Mouse (Mus musculus) forebrain, embryonic 16.5 days (tissue): ENCODE measurements at regions not wholly inside any gene's neighbourhood (a gene's known extent, or its start where the extent isn't known, plus 50 kb on each side); places are given as distances from the start of the nearest gene placed in this dataset.

Experiments used
- ATAC-seq: fragments of 200-750 bp; cut with Nextera tagmentation; 2 replicates; pipeline ENCODE4 v1.8.0; 2017; ENCODE audit warnings: mild to moderate bottlenecking, moderate library complexity
- H3K27ac ChIP-seq: fragments of 300-500 bp; sonication (generic); 2 replicates; pipeline ENCODE4 v1.5.1; 2014; ENCODE audit warnings: low read length, control low read depth
- H3K27me3 ChIP-seq: fragments of 300-500 bp; sonication (generic); replicated peaks from 2 replicates; pipeline ENCODE4 v1.6.1; 2014; ENCODE audit warnings: low read length; ENCODE audit not compliant: control insufficient read depth, insufficient read depth
- H3K36me3 ChIP-seq: fragments of 300-500 bp; sonication (generic); 2 replicates; pipeline ENCODE4 v1.6.1; 2014; ENCODE audit not compliant: control insufficient read depth, insufficient read depth
- H3K4me1 ChIP-seq: fragments of 300-500 bp; sonication (generic); replicated peaks from 2 replicates; pipeline ENCODE4 v1.6.1; 2014; ENCODE audit warnings: low read length; ENCODE audit not compliant: control insufficient read depth, insufficient read depth
- H3K4me2 ChIP-seq: fragments of 300-500 bp; sonication (generic); 2 replicates; pipeline ENCODE4 v1.6.1; 2014; ENCODE audit warnings: mild to moderate bottlenecking, low read length, control low read depth
- H3K4me3 ChIP-seq: fragments of 300-500 bp; sonication (generic); replicated peaks from 2 replicates; pipeline ENCODE4 v1.5.1; 2014; ENCODE audit warnings: mild to moderate bottlenecking, low read length, control low read depth
- H3K9ac ChIP-seq: fragments of 300-500 bp; sonication (generic); replicated peaks from 2 replicates; pipeline ENCODE4 v1.6.1; 2014; ENCODE audit warnings: low read depth, low read length, control low read depth
- H3K9me3 ChIP-seq: fragments of 300-500 bp; sonication (generic); 2 replicates; pipeline ENCODE4 v1.6.1; 2016; ENCODE audit warnings: low read length; ENCODE audit not compliant: control insufficient read depth
- WGBS: fragments of 180-500 bp; shearing (Covaris S2); extraction: QIAGEN DNeasy Blood & Tissue Kit; methylation state at CpG from one replicate; pipeline ENCODE4 v1.1.7; 2014; 5-methylcytosine and 5-hydroxymethylcytosine counted together

DNA sequence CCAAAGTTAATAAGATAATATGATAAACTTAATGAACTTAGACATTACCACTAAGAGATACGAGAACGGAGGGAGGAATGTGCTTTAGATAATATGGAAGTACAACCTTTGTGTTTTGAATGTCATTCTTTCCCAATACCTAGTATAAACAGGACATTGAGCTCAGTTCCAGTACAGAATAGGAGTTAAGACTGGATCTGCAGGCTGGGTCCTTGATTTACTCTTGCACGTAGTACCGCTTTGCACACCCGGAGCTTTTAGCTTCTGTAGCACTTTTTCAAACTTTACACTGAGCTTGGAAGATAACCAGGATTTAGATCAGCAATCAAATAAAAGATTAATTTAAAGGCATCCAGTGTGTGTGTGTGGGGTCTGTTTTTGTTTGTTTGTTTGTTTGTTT lies 242.7 kb downstream of the Gm11146 start:
- Histone ChIP-seq H3K4me1 (no peaks in the 10 kb centered on the region), H3K27ac (no peak overlapping the region), H3K9ac (no peak overlapping the region), H3K4me3 (no peak overlapping the region), H3K27me3 (no peaks in the 10 kb centered on the region), H3K9me3 (no peaks in the 10 kb centered on the region), H3K4me2 (no peak overlapping the region), H3K36me3 (no peaks in the 10 kb centered on the region)
- 80% methylated on average over 5 of the region's 5 CpGs for WGBS
- ATAC-seq = no peak

DNA sequence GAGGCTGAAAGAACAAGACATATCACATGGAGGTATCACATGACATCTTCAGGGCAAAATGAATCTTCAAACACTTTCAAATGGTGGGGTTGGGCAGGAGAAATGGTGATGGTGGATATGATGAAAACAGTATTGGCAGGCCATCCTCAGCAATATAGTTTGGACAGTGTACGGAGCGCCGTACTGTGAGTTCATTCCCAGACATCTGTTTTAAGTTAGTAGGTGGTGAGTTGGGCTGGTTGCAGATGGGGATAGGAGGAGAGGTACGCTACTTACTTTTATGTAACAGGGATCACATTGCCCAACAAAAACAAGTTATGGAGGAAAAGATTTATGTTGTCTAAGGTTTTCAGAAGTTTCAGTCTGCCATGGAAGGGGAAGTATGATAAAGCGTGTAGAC lies 246.6 kb downstream of the Gm11146 start:
- no peak for ATAC-seq
- Histone ChIP-seq H3K36me3 (no peaks in the 10 kb centered on the region), H3K4me3 (no peak overlapping the region), H3K4me1 (no peaks in the 10 kb centered on the region), H3K9me3 (no peaks in the 10 kb centered on the region), H3K4me2 (no peak overlapping the region), H3K27ac (no peak overlapping the region), H3K27me3 (no peaks in the 10 kb centered on the region), H3K9ac (no peak overlapping the region)
- WGBS = 94% methylated on average over 5 of the region's 5 CpGs

DNA sequence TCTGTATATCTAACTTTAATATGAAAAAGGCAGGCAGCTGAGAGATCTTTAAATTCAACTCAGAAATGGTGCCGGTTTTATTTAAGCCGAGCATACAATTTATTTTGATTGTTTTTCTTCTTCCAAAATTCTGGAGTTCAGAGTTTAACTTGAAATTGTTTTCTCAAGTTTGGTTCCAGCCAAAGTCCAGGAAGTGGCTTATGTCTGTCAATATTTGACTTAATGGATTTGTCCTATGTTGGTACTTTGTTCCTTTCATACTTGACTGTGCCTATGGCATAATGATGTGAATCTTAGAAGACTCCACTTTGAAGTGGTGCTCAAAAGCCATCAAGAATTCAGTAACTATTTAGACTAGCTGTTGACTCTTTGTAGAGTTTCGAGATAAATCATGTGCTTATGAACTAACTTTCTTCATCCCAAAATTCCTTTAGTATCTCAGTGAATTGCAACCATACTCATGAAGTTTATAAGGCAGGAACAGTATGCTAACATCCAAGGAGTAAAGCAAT lies 247.6 kb downstream of the Gm11146 start:
- Histone ChIP-seq H3K9me3 (no peaks in the 10 kb centered on the region), H3K4me1 (no peaks in the 10 kb centered on the region), H3K4me2 (no peak overlapping the region), H3K36me3 (no peaks in the 10 kb centered on the region), H3K27me3 (no peaks in the 10 kb centered on the region), H3K9ac (no peak overlapping the region), H3K27ac (no peak overlapping the region), H3K4me3 (no peak overlapping the region)
- WGBS = 93% methylated on average over 3 of the region's 3 CpGs
- no peak for ATAC-seq

DNA sequence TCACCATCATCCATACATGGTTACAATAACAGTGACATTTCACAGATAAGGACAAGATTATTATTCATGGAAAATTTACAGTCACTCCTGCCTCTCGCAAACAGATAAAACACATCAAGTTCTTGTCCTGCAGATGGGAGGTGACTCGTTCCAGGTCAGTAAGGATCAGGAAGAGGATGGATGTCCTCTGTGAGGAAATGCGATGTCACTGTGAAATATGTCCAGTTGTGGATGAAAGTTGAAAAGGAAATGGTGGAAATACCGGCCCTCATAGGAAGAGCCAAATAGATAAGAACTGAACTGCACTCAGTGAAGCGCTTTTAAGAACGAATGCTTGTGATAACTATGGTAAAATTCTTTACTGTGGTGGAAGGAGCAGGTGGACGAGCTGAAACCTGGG lies 255.8 kb downstream of the Gm11146 start:
- H3K27ac ChIP-seq = no peak overlapping the region
- H3K4me3 ChIP-seq = no peak overlapping the region
- H3K9ac ChIP-seq = no peak overlapping the region
- H3K9me3 ChIP-seq = no peaks in the 10 kb centered on the region
- 88% methylated on average over 7 of the region's 7 CpGs for WGBS
- no peaks in the 10 kb centered on the region for H3K36me3 ChIP-seq
- no peak for ATAC-seq
- H3K4me1 ChIP-seq = no peaks in the 10 kb centered on the region
- no peaks in the 10 kb centered on the region for H3K27me3 ChIP-seq
- H3K4me2 ChIP-seq = no peak overlapping the region

DNA sequence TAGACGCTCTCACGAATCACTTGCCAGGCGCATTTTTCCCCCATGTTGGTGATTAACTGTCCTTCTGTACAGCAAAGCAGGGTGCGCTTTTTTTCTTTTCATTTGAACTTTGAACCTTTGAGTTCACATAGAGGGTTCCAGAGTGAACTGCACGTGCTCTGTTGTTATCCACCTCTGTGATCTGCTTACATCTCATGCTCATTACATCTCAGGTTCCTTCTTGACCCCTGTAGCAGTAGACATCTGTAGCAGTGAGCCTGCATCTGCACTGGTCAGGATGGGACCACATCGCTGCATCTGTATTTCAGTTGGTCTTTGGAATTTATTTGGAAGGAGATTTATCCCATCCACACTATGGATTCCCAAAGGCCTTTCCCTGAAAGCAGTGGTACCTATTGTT lies 269.6 kb downstream of the Gm11146 start:
- no peaks in the 10 kb centered on the region for H3K36me3 ChIP-seq
- H3K4me3 ChIP-seq = peak overlapping the region; percentile 18; the same call in 1 of the 2 replicates
- H3K4me1 ChIP-seq = peaks cover 23% of the 10 kb centered on the region
- WGBS = 43% methylated on average over 6 of the region's 6 CpGs
- peak overlapping the region; percentile 37; the same call in 1 of the 2 replicates for H3K27ac ChIP-seq
- ATAC-seq = peak; percentile 19; the same call in 1 of the 2 replicates
- no peaks in the 10 kb centered on the region for H3K27me3 ChIP-seq
- H3K9ac ChIP-seq = no peak overlapping the region
- H3K9me3 ChIP-seq = no peaks in the 10 kb centered on the region
- peak overlapping the region; percentile 21 for H3K4me2 ChIP-seq

DNA sequence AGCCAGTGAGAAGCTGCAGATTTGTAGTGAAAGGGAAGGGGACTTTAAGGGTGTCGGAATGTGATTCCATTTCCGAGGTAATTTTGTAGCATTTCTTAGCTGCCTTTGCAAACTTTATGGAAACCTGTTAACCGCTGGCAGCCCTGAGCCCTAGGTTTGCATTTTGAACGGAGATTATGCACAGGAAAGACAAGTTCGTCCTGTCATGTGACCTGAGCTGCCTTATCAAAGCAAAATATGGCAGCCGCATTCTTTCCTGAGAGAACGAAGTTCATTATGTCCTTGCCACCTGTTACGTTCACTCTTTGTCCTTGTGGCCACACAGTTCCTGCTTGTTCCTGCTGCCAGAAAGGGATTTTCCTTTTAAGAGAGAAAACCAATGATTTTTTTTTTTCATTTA lies 270.9 kb downstream of the Gm11146 start:
- ATAC-seq = no peak
- peaks cover 23% of the 10 kb centered on the region for H3K4me1 ChIP-seq
- 4% methylated on average over 8 of the region's 8 CpGs for WGBS
- peak overlapping the region; percentile 42 for H3K4me3 ChIP-seq
- no peaks in the 10 kb centered on the region for H3K27me3 ChIP-seq
- peak overlapping the region; percentile 44 for H3K9ac ChIP-seq
- peak overlapping the region; percentile 51 for H3K4me2 ChIP-seq
- peak overlapping the region; percentile 55 for H3K27ac ChIP-seq
- no peaks in the 10 kb centered on the region for H3K36me3 ChIP-seq
- no peaks in the 10 kb centered on the region for H3K9me3 ChIP-seq

DNA sequence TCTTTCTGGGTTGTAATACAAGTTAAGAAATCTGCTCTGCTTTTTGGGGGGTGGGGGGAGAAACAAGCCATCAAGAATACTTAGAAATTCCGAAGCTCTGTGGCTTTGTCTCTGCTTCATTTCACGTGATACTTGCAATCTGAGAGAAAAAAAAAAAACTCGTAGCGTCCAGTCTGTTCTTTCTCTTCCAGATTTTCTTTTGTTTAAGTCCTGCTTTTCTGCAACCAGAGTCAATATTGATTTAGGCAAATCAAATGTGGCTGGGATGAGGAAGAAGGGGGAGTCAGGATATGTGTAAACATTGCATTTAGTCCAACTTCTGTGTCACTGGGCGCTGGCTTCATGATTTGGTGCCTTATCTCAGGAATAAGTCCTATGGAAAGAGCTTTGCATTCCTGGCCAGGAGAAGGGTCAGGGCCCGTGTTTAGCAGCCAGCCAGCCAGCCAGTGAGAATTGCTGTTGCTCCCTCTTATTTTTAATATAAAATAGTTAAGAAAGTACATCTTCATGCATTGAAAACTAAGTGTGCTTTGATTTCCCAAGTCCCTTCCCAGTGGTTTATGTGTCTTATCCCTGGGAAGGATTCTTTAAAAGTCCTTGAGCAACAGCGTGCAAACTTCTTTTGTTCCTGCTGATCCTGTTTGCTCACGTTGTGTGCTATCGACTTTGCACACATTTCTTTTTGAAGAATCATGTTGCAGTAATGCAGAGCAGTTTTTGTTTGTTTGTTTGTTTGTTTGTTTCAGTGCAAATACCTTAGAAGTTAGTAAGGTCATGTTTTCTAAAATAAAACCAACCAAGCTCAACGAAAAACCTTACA lies 272.0 kb downstream of the Gm11146 start:
- Histone ChIP-seq H3K9me3 (no peaks in the 10 kb centered on the region), H3K27ac (peak overlapping the region; percentile 80), H3K4me3 (peak overlapping the region; percentile 42), H3K36me3 (no peaks in the 10 kb centered on the region), H3K9ac (peak overlapping the region; percentile 52), H3K4me2 (peak overlapping the region; percentile 52), H3K4me1 (peaks cover 23% of the 10 kb centered on the region), H3K27me3 (no peaks in the 10 kb centered on the region)
- WGBS = 6% methylated on average over 10 of the region's 10 CpGs
- no peak for ATAC-seq

DNA sequence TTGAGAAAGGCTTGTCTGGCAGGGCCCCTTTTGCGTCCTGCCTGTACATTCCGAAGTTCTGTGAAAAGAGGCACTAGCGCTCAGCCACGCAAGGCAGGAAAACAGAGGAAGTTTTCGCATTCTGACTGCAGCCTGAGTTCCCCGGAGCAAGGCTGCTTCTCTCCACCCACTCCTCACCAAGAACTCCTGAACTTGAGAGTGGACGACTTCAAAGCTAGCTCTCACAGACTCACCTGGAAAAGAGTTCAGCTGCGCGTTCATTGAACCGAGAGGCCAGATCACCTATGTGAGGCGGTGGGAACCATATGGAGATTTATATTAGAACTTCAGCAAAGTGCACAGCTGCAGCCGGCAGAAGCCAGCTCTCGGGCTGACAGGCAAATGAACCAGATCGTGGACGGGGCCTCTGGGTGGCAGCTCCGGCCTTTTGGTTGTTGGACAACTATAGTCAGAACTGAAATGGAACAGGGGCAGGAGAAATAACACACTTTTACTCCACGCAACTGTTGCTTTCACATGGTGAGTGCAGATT lies 272.7 kb downstream of the Gm11146 start:
- H3K27ac ChIP-seq = peak overlapping the region; percentile 80
- ATAC-seq = peak; percentile 60
- WGBS = 3% methylated on average over 17 of the region's 17 CpGs
- H3K4me2 ChIP-seq = peak overlapping the region; percentile 52
- no peaks in the 10 kb centered on the region for H3K36me3 ChIP-seq
- H3K9me3 ChIP-seq = no peaks in the 10 kb centered on the region
- H3K9ac ChIP-seq = peak overlapping the region; percentile 52
- peak overlapping the region; percentile 42 for H3K4me3 ChIP-seq
- H3K27me3 ChIP-seq = no peaks in the 10 kb centered on the region
- peaks cover 23% of the 10 kb centered on the region for H3K4me1 ChIP-seq

DNA sequence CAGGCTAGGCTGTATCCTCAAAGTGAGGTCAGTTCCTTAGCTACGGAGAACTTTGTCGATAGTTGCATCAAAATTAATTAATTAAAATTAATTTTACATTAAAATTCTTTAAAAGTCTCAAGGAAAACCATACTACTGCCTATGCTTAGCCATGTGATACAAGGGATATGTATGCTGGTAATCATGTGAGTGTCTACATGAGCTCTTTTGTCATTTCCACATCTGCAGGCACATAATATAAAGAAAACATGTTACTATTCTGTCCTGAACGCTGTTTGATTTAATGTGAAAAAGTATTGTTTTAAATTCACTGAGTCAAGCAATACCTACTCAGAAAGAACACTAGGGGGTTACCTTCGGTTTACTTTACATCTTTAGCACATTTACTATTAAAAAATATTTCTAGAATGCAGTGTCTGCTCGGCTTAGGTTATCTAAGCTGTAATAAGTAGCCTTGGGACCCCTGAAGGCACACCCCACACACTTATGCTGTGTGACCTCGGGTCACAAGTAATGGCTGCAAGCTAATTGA lies 273.2 kb downstream of the Gm11146 start:
- peaks cover 23% of the 10 kb centered on the region for H3K4me1 ChIP-seq
- peak overlapping the region; percentile 42 for H3K4me3 ChIP-seq
- H3K27me3 ChIP-seq = no peaks in the 10 kb centered on the region
- peak overlapping the region; percentile 52 for H3K4me2 ChIP-seq
- peak overlapping the region; percentile 80 for H3K27ac ChIP-seq
- WGBS = 22% methylated on average over 6 of the region's 6 CpGs
- no peaks in the 10 kb centered on the region for H3K9me3 ChIP-seq
- no peaks in the 10 kb centered on the region for H3K36me3 ChIP-seq
- H3K9ac ChIP-seq = 0 out of 2 replicates have a peak overlapping the region, but pooled peaks have one; percentile 52
- ATAC-seq = peak; percentile 7; the same call in 1 of the 2 replicates
